24 mouse cellular contexts compared by ENCODE assay signal in genomic region chr5:44201665-44202064, GRCm38 (mm10). TPM values are rescaled to one million over a fixed set of nuclear protein-coding genes. Genes with fewer than 3 reads are reported as not detected.
DNase-seq lines count a peak whose midpoint lies in the region; ATAC-seq and TF ChIP-seq lines count a peak whose summit lies in the region.
"Had no signal": no experiment of that assay in that cellular context is flagged by ENCODE, and none has a peak within 500 bp of the region (broad histone marks: within the 10 kb centered on the region; RNA-seq: fewer than 3 reads in every experiment).

No protein-coding gene starts in this region.

- TF ChIP-seq EP300 in heart, adult 2 months (IDR thresholded peaks at IDR 0.05; ENCODE audit: insufficient read depth, low read depth, low read length), result no peak
- TF ChIP-seq EP300 in MEL (IDR thresholded peaks at IDR 0.05; ENCODE audit: low read depth in 1 of 2, low read length in 2 of 2), result 0 out of 4 replicates have a peak, but pooled peaks of 1 of the 2 experiments have one; percentile 9

- TF ChIP-seq RAD21 in MEL (IDR thresholded peaks at IDR 0.05; ENCODE audit: low read depth, low read length), result peak; percentile 11

- intact Hi-C loops in heart, adult 2 months (cut with DNase I), result loop anchor here (5.0 kb wide), 1 partner anchor 154 kb away; no protein-coding TSS in a partner anchor
- intact Hi-C loops in left cerebral cortex, adult 2 months (cut with DNase I), result loop anchor here (5.0 to 10.0 kb wide), 2 partner anchors 154 to 307 kb away; no protein-coding TSS in a partner anchor

- peaks cover 3% of the 10 kb centered on the region for H3K36me3 ChIP-seq in heart, adult 2 months (ENCODE audit: control insufficient read depth, insufficient read depth, low read length)
- peaks cover 38% of the 10 kb centered on the region in 2 experiments for H3K36me3 ChIP-seq in MEL (ENCODE audit: control insufficient read depth in 1 of 2, insufficient read depth in 2 of 2, low read length in 2 of 2)

- DNase-seq in heart, adult 2 months, result no peak
- DNase-seq in heart, adult 11 months, result no peak
- DNase-seq in left cerebral cortex, adult 2 months (ENCODE audit: extremely low spot score in 1 of 2, low spot score in 2 of 2), result no peak
- no peak for DNase-seq in left cerebral cortex, adult 11 months (ENCODE audit: low spot score)
- peak; percentile 21 for DNase-seq in 3T3-L1 (ENCODE audit: low read depth, low spot score)
- no peak for DNase-seq in MEL (ENCODE audit: low read depth, low spot score)
- DNase-seq: adrenal gland, postnatal 10 days; B cell, adult 2 months; cerebellum, adult 9-10 months; cerebellum, postnatal 36 days; gastrocnemius, postnatal 14 days; heart, postnatal 36 days; kidney, adult 9 months; kidney, postnatal 14 days; left cerebral cortex, postnatal 4 days; lung, adult 18-20 months; lung, postnatal 14 days; right cerebral cortex, postnatal 25 days; thymus, postnatal 14 days had no signal

- H3K4me3 ChIP-seq in heart, adult 2 months, result no peak overlapping the region
- no peak overlapping the region for H3K4me3 ChIP-seq in left cerebral cortex, adult 2 months
- no peak overlapping the region for H3K4me3 ChIP-seq in MEL (ENCODE audit: control insufficient read depth in 1 of 2, insufficient read depth in 1 of 2, low read depth in 2 of 2, low read length in 2 of 2)
- H3K4me3 ChIP-seq: forebrain, embryonic 15.5 days; hindbrain, embryonic 13.5 days; liver, embryonic 12.5 days; stomach, embryonic 15.5 days had no signal

- H3K27me3 ChIP-seq in heart, adult 2 months (ENCODE audit: control insufficient read depth, insufficient read depth, low read length), result no peaks in the 10 kb centered on the region
- H3K27me3 ChIP-seq in MEL (ENCODE audit: control insufficient read depth in 1 of 2, insufficient read depth in 2 of 2, low read length in 2 of 2), result no peaks in the 10 kb centered on the region
- H3K27me3 ChIP-seq: forebrain, embryonic 15.5 days; hindbrain, embryonic 13.5 days; liver, embryonic 12.5 days; stomach, embryonic 15.5 days had no signal

- no peak overlapping the region for H3K27ac ChIP-seq in heart, adult 2 months
- no peak overlapping the region for H3K27ac ChIP-seq in left cerebral cortex, adult 2 months
- H3K27ac ChIP-seq in MEL (ENCODE audit: control insufficient read depth, low read depth, low read length), result no peak overlapping the region
- H3K27ac ChIP-seq: forebrain, embryonic 15.5 days; hindbrain, embryonic 13.5 days; liver, embryonic 12.5 days; stomach, embryonic 15.5 days had no signal

- TF ChIP-seq POLR2A in heart, adult 2 months (IDR thresholded peaks at IDR 0.05; ENCODE audit: insufficient read depth, low read depth, low read length), result no peak
- TF ChIP-seq POLR2A in MEL (IDR thresholded peaks at IDR 0.05; ENCODE audit: control insufficient read depth in 1 of 2, insufficient read depth in 1 of 2, low read depth in 1 of 2, low read length in 2 of 2, poor library complexity in 1 of 2), result no peak

- H3K4me1 ChIP-seq in heart, adult 2 months (ENCODE audit: control insufficient read depth, insufficient read depth, low read length), result no peaks in the 10 kb centered on the region
- peaks cover 9 to 48% of the 10 kb centered on the region in 2 experiments for H3K4me1 ChIP-seq in MEL (ENCODE audit: control insufficient read depth in 1 of 2, insufficient read depth in 2 of 2, low read length in 2 of 2)
- H3K4me1 ChIP-seq: forebrain, embryonic 15.5 days; hindbrain, embryonic 13.5 days; stomach, embryonic 15.5 days had no signal

- no peak for ATAC-seq in monocyte, adult 5-6 weeks (replicated peaks; ENCODE audit: insufficient number of reproducible peaks, low FRiP score, low TSS enrichment, poor library complexity, severe bottlenecking)
- ATAC-seq: forebrain, embryonic 15.5 days; liver, embryonic 12.5 days had no signal

- H3K9ac ChIP-seq in heart, adult 2 months (ENCODE audit: low read depth, low read length), result no peak overlapping the region
- no peak overlapping the region for H3K9ac ChIP-seq in MEL (ENCODE audit: control insufficient read depth, low read depth, low read length, poor library complexity, severe bottlenecking)
- H3K9ac ChIP-seq: forebrain, embryonic 15.5 days; hindbrain, embryonic 13.5 days; liver, embryonic 12.5 days; stomach, embryonic 15.5 days had no signal

- 0 out of 2 replicates have a peak, but pooled peaks cover 6% of the 10 kb centered on the region for H3K79me2 ChIP-seq in heart, adult 2 months (replicated peaks; ENCODE audit: control insufficient read depth, insufficient read depth, low read length)
- peaks cover 7% of the 10 kb centered on the region for H3K79me2 ChIP-seq in MEL (ENCODE audit: control insufficient read depth, insufficient read depth, low read length, poor library complexity)

- H3K9me3 ChIP-seq in MEL (replicated peaks; ENCODE audit: insufficient read depth, low read length), result no peaks in the 10 kb centered on the region
- H3K9me3 ChIP-seq: forebrain, embryonic 15.5 days; hindbrain, embryonic 13.5 days; liver, embryonic 12.5 days; stomach, embryonic 15.5 days had no signal

- TF ChIP-seq CTCF in heart, adult 2 months (IDR thresholded peaks at IDR 0.05), result peak; percentile 28; the same call in 1 of the 2 replicates
- peak; percentile 46 for TF ChIP-seq CTCF in left cerebral cortex, adult 2 months (IDR thresholded peaks at IDR 0.05)
- peak in 1 of 3 experiments; percentile 49; a peak in 2 of 6 replicates for TF ChIP-seq CTCF in MEL (IDR thresholded peaks at IDR 0.05 in 2 of 3, conservative IDR thresholded peaks at IDR 0.05 in 1 of 3; ENCODE audit: control insufficient read depth in 1 of 3, insufficient read depth in 1 of 3, low read depth in 2 of 3, low read length in 3 of 3, poor library complexity in 1 of 3, severe bottlenecking in 1 of 3)

TF ChIP-seq in MEL, 35 proteins besides CTCF, POLR2A, EP300 and RAD21:
- no peak for TF ChIP-seq TBP (IDR thresholded peaks at IDR 0.05; ENCODE audit: low read depth, low read length)
- TF ChIP-seq MYB (IDR thresholded peaks at IDR 0.05; ENCODE audit: low read depth, low read length), result no peak
- TF ChIP-seq ZNF384 (IDR thresholded peaks at IDR 0.05; ENCODE audit: low read depth, low read length), result no peak
- no peak for TF ChIP-seq CHD1 (IDR thresholded peaks at IDR 0.05; ENCODE audit: low read depth, low read length)
- TF ChIP-seq JUND (IDR thresholded peaks at IDR 0.05; ENCODE audit: low read depth, low read length), result no peak
- no peak for TF ChIP-seq GABPA (IDR thresholded peaks at IDR 0.05; ENCODE audit: low read depth, low read length)
- no peak for TF ChIP-seq ZC3H11A (IDR thresholded peaks at IDR 0.05; ENCODE audit: low read depth, low read length)
- TF ChIP-seq USF2 (IDR thresholded peaks at IDR 0.05; ENCODE audit: borderline replicate concordance in 1 of 2, insufficient read depth in 1 of 2, low read depth in 1 of 2, low read length in 2 of 2), result no peak

RNA-seq across cellular contexts. Expression of gene Tapt1, which starts 24.8 kb away (rescaled TPM):
- total RNA-seq in heart, adult 2 months (2021), result 10 to 100 TPM; 19.2 to 21.1 TPM
- 18.7 and 41.4 TPM in 2 replicates for polyA plus RNA-seq in heart, adult 2 months (2012; rRNA removed)
- total RNA-seq in left cerebral cortex, adult 2 months (2021), result 10 to 100 TPM; 51.6 to 53.9 TPM
- total RNA-seq in MEL (2012; rRNA removed), result 39.8 and 47.0 TPM in 2 replicates
- 10 to 100 TPM in 1 of 2 experiments, not detected in 1; 64.6 TPM for polyA plus RNA-seq in MEL (2012; ENCODE audit: insufficient read depth in 1 of 2, insufficient read length in 2 of 2, low read depth in 1 of 2, low replicate concordance in 2 of 2, missing spikeins in 1 of 2)
- total RNA-seq in monocyte, adult 5-6 weeks (2017), result 60.4 to 82.0 TPM (median 80.8 TPM) in 3 replicates
